Mouse (Mus musculus) neutrophil, adult 5-6 weeks (primary cell): Measurements from ENCODE around the gene Arid4b. TPM values are rescaled to one million over a fixed set of nuclear protein-coding genes. Genes with fewer than 3 reads are reported as not detected.

ENCODE experiments used
- ATAC-seq: fragments of 151-379, 151-347 bp; 2 replicates; pipeline ENCODE4 v1.8.0; 2017; ENCODE audit warnings: mild to moderate bottlenecking, moderate TSS enrichment; ENCODE audit not compliant: insufficient number of reproducible peaks, poor library complexity, low FRiP score, severe bottlenecking; ENCODE audit errors: extremely low read depth
- total RNA-seq: library from RNA; stranded (forward); fragments of 200-1000 nt; gene quantifications from 2 replicates; pipeline ENCODE4 v1.2.3, GENCODE M21; 2017

Arid4b gene
- total RNA-seq, 1 experiment from 2014 or later = 163 TPM

GRCm38 (mm10) chr13:14177989-14178388, 115.0 kb downstream of the Arid4b start:
- no peak for ATAC-seq

GRCm38 (mm10) chr13:14179669-14180068, 116.6 kb downstream of the Arid4b start:
- no peak for ATAC-seq

GRCm38 (mm10) chr13:14245946-14246345, 182.9 kb downstream of the Arid4b start:
- ATAC-seq = no peak

Other genes starting within 250 kb of the Arid4b start
- 34.0 and 38.9 TPM in 2 replicates for gene B3galnt2, start 108.8 kb upstream of the Arid4b start, total RNA-seq
- 111 and 126 TPM in 2 replicates for gene Tbce, start 23.6 kb upstream of the Arid4b start, total RNA-seq
- gene Ggps1, start 256 bp downstream of the Arid4b start, total RNA-seq = 52.8 and 55.5 TPM in 2 replicates